Mouse (Mus musculus): Measurements from ENCODE around the gene Rere. TPM values are rescaled to one million over a fixed set of nuclear protein-coding genes. Genes with fewer than 3 reads are reported as not detected.
A peak's percentile ranks its signal among the peaks of the same experiment; 100 is the strongest.

Rere gene
- polyA plus RNA-seq, 1 experiment from 2014 or later = 16.0 TPM

DNA sequence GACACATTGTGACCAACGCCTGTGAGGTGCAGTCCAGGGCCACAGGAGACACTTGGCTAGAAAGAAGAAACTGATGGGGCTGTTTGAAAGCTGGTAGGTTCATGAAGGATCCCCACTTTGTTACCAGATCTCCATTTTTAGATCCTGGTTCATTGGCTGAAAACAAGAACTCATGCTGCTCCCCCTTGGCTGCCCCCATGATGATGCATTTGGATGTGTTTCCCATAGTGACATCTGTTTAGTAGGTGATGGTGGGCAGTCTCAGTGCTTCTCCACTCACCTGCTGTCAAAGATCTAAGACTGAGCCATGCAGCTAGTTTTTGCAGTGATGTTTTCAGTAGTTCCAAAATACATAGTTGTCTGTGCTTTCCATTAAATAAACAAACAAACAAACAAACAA, 247.0 kb downstream of the Rere start:
- H3K9ac ChIP-seq (replicated peaks; ENCODE audit: low read depth) = no peak overlapping the region
- H3K4me1 ChIP-seq (ENCODE audit: insufficient read depth, low read depth, low read length) = no peaks in the 10 kb centered on the region
- TF ChIP-seq CTCF (IDR thresholded peaks at IDR 0.05) (no peak), EP300 (IDR thresholded peaks at IDR 0.05) (no peak)
- WGBS = 94% methylated on average over 1 of the region's 1 CpGs
- H3K9me3 ChIP-seq (ENCODE audit: low read length) = no peaks in the 10 kb centered on the region
- H3K27me3 ChIP-seq (replicated peaks; ENCODE audit: insufficient read depth, low read length) = no peaks in the 10 kb centered on the region
- no peak overlapping the region for H3K4me3 ChIP-seq (ENCODE audit: low read depth, low read length)
- no peak overlapping the region for H3K4me2 ChIP-seq (replicated peaks; ENCODE audit: low read depth, low read length)
- ATAC-seq (no peak), DNase-seq (ENCODE audit: low spot score) (no peak)
- no peak overlapping the region for H3K27ac ChIP-seq (ENCODE audit: low read length)
- H3K36me3 ChIP-seq (ENCODE audit: insufficient read depth, low read length) = no peaks in the 10 kb centered on the region

DNA sequence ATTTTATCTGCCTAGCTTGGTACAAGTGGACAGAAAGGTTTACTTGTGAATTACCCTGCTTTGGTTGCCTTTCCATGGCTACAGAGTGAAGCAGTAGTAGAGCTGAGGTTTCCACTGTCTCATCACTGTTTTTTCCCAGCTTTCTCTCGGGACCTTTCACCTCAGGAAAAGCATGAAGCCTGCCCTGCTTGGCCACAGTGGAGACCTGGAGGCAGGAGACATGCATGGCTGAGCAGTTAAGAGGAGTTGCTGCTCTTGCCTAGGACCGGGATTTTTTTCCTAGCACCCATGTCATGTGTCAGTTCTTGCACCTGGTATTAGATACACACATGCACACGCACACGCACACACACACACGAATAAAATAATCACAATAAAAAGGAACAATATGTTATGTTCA, 247.4 kb downstream of the Rere start:
- Histone ChIP-seq H3K36me3 (ENCODE audit: insufficient read depth, low read length) (no peaks in the 10 kb centered on the region), H3K4me1 (ENCODE audit: insufficient read depth, low read depth, low read length) (no peaks in the 10 kb centered on the region), H3K9me3 (ENCODE audit: low read length) (no peaks in the 10 kb centered on the region), H3K27ac (ENCODE audit: low read length) (no peak overlapping the region), H3K4me3 (ENCODE audit: low read depth, low read length) (no peak overlapping the region), H3K27me3 (replicated peaks; ENCODE audit: insufficient read depth, low read length) (no peaks in the 10 kb centered on the region), H3K9ac (replicated peaks; ENCODE audit: low read depth) (no peak overlapping the region), H3K4me2 (replicated peaks; ENCODE audit: low read depth, low read length) (no peak overlapping the region)
- DNase-seq (ENCODE audit: low spot score) (no peak), ATAC-seq (no peak)
- TF ChIP-seq CTCF (IDR thresholded peaks at IDR 0.05) (no peak), EP300 (IDR thresholded peaks at IDR 0.05) (no peak)
- WGBS = 86% methylated on average over 5 of the region's 5 CpGs

DNA sequence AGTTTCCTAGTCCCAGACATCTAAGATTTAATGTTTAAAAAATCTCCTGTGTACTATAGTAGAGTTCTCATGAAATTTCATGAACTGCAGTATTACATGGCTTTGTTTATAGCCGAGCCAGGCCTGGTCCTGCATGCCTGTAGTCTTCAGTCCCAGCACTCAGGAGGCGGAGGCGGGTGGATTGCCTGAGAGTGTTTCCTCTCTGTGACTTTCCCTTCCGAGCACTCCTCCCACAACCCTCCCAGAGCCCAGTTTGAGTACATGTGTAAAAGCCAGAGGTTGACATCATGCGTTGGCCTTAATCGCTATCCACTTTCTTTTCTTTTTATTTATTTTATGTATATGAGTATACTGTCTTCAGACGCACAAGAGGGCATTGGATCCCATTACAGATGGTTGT, 250.4 kb downstream of the Rere start:
- H3K4me1 ChIP-seq (ENCODE audit: insufficient read depth, low read depth, low read length) = no peaks in the 10 kb centered on the region
- H3K36me3 ChIP-seq (ENCODE audit: insufficient read depth, low read length) = no peaks in the 10 kb centered on the region
- H3K27ac ChIP-seq (ENCODE audit: low read length) = no peak overlapping the region
- WGBS = 52% methylated on average over 7 of the region's 7 CpGs
- ATAC-seq = peak; percentile 57
- H3K9me3 ChIP-seq (ENCODE audit: low read length) = no peaks in the 10 kb centered on the region
- H3K9ac ChIP-seq (replicated peaks; ENCODE audit: low read depth) = no peak overlapping the region
- DNase-seq (ENCODE audit: low spot score) = peak; percentile 46
- H3K27me3 ChIP-seq (replicated peaks; ENCODE audit: insufficient read depth, low read length) = no peaks in the 10 kb centered on the region
- no peak for TF ChIP-seq EP300 (IDR thresholded peaks at IDR 0.05)
- no peak for TF ChIP-seq CTCF (IDR thresholded peaks at IDR 0.05)
- H3K4me3 ChIP-seq (ENCODE audit: low read depth, low read length) = no peak overlapping the region
- H3K4me2 ChIP-seq (replicated peaks; ENCODE audit: low read depth, low read length) = no peak overlapping the region

DNA sequence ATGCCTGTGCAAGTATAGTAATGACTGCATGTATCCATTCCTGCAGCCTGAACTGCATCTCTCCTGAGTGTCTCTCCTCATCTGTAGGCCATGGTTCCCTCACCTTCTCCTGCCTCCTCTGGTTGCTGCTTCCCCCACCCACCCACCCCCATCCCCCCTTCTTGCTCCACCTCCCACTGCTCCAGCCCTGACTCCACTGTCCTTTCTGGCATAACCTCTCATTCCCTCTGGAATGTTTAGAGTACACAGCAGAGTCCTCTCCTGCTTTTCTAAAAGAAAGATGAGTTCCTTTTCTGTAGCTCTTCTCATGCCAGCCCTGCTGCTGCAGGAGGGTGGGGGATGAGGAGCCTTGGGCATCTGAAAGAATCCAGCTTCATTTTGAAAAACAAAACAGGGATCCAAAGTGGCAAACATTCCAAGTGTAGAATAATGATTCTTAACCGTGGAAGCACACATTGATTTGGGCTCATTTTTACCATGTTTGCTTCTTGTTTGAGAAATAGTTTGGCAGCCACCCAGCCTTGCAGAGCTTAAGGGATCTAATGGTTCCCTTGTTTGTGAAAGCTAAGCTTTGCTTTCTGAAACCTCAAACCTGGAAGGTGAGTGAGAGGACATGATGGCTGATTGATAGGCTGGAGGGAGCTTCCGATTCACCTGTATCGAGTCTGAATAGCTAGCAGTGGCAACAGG, 255.5 kb downstream of the Rere start:
- no peaks in the 10 kb centered on the region for H3K36me3 ChIP-seq (ENCODE audit: insufficient read depth, low read length)
- H3K27me3 ChIP-seq (replicated peaks; ENCODE audit: insufficient read depth, low read length) = no peaks in the 10 kb centered on the region
- H3K9me3 ChIP-seq (ENCODE audit: low read length) = no peaks in the 10 kb centered on the region
- H3K9ac ChIP-seq (replicated peaks; ENCODE audit: low read depth) = no peak overlapping the region
- peak overlapping the region; percentile 33 for H3K27ac ChIP-seq (ENCODE audit: low read length)
- no peak overlapping the region for H3K4me3 ChIP-seq (ENCODE audit: low read depth, low read length)
- DNase-seq (ENCODE audit: low spot score) (peak; percentile 48), ATAC-seq (no peak)
- H3K4me2 ChIP-seq (replicated peaks; ENCODE audit: low read depth, low read length) = no peak overlapping the region
- TF ChIP-seq EP300 (IDR thresholded peaks at IDR 0.05) = no peak
- TF ChIP-seq CTCF (IDR thresholded peaks at IDR 0.05) = no peak
- 44% methylated on average over 3 of the region's 3 CpGs for WGBS
- no peaks in the 10 kb centered on the region; the same call in 1 of the 2 replicates for H3K4me1 ChIP-seq (ENCODE audit: insufficient read depth, low read depth, low read length)

DNA sequence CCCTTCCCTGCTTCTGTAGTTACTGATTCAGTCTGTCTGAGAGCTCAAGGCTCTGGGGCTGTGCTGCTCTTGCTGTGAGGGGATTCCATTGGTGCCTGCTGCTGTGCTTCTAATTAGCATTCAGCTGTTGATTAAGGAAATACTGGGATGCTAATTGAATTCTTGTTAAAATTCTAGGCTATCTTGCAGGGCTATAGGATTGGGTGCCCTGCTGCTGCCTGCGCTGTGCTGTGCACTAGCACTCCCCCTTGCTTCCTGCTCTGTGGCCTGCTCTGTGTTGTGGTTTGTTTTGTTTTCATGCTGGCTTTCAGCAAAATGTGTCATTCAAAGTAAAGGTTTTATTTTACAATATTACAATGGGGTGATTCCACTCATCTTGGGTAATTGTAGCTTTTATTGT, 258.4 kb downstream of the Rere start:
- Histone ChIP-seq H3K27me3 (replicated peaks; ENCODE audit: insufficient read depth, low read length) (no peaks in the 10 kb centered on the region), H3K9me3 (ENCODE audit: low read length) (no peaks in the 10 kb centered on the region), H3K4me2 (replicated peaks; ENCODE audit: low read depth, low read length) (no peak overlapping the region), H3K9ac (replicated peaks; ENCODE audit: low read depth) (no peak overlapping the region), H3K36me3 (ENCODE audit: insufficient read depth, low read length) (no peaks in the 10 kb centered on the region), H3K4me3 (ENCODE audit: low read depth, low read length) (no peak overlapping the region), H3K4me1 (ENCODE audit: insufficient read depth, low read depth, low read length) (no peaks in the 10 kb centered on the region; the same call in 1 of the 2 replicates), H3K27ac (ENCODE audit: low read length) (no peak overlapping the region)
- no peak for ATAC-seq
- WGBS = 84% methylated on average over 1 of the region's 1 CpGs
- no peak for DNase-seq (ENCODE audit: low spot score)
- 0 out of 2 replicates have a peak, but pooled peaks have one; percentile 3 for TF ChIP-seq CTCF (IDR thresholded peaks at IDR 0.05)
- no peak for TF ChIP-seq EP300 (IDR thresholded peaks at IDR 0.05)

DNA sequence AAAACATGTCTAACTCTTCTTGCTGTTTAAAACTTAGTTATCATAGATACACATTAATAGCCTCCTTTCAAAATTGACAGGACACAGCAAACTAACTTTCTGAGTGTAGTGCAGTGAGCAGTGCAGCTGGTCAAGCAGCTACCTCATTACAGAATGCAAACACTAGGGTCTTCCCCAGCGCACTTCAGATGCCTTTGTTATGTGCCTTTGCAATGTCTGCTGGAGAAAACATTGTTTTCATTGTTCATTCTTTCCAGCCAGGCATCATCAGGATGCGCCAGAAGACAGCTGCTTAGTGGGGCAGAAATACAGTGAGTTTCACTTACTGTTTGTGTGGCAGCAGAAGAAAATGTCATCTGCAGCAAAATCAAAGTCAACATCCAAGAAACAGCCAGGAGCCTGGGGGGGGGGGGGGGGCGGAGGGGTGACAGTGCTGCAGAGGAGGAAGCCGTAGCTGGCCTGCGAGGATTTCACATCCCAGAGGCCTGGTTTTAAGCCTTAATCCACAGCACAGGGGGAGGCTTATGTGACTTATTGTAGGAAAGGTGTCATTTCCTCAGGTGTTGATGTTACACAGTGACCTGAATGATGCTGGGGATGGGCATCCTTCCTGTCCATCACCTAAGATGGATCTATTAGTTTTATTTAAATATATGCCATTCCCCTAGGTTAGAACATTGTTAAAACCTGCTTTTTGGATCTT, 259.1 kb downstream of the Rere start:
- no peak overlapping the region for H3K4me3 ChIP-seq (ENCODE audit: low read depth, low read length)
- 40% methylated on average over 5 of the region's 5 CpGs for WGBS

More for the DNA sequence above, 259.1 kb downstream of the Rere start:
- H3K36me3 ChIP-seq (ENCODE audit: insufficient read depth, low read length) = no peaks in the 10 kb centered on the region
- DNase-seq (ENCODE audit: low spot score) (no peak), ATAC-seq (no peak)
- no peak for TF ChIP-seq CTCF (IDR thresholded peaks at IDR 0.05)
- H3K4me2 ChIP-seq (replicated peaks; ENCODE audit: low read depth, low read length) = no peak overlapping the region
- H3K9me3 ChIP-seq (ENCODE audit: low read length) = no peaks in the 10 kb centered on the region
- no peak overlapping the region for H3K9ac ChIP-seq (replicated peaks; ENCODE audit: low read depth)
- H3K27me3 ChIP-seq (replicated peaks; ENCODE audit: insufficient read depth, low read length) = no peaks in the 10 kb centered on the region
- no peak overlapping the region for H3K27ac ChIP-seq (ENCODE audit: low read length)
- H3K4me1 ChIP-seq (ENCODE audit: insufficient read depth, low read depth, low read length) = no peaks in the 10 kb centered on the region; the same call in 1 of the 2 replicates

Measured in lung, postnatal 0 days (tissue).